ENCODE assay signal across 23 mouse cellular contexts in genomic region chr15:98131451-98131850, GRCm38 (mm10). TPM values are rescaled to one million over a fixed set of nuclear protein-coding genes. Genes with fewer than 3 reads are reported as not detected.
DNase-seq lines count a peak whose midpoint lies in the region; ATAC-seq and TF ChIP-seq lines count a peak whose summit lies in the region.
"Had no signal": no experiment of that assay in that cellular context is flagged by ENCODE, and none has a peak within 500 bp of the region (broad histone marks: within the 10 kb centered on the region; RNA-seq: fewer than 3 reads in every experiment).

No protein-coding gene starts in this region.

- no peak for TF ChIP-seq CTCF in gastrocnemius, adult 2 months (IDR thresholded peaks at IDR 0.05)
- no peak for TF ChIP-seq CTCF in lung, postnatal 0 days (IDR thresholded peaks at IDR 0.05)
- TF ChIP-seq CTCF in lung, adult 2 months (IDR thresholded peaks at IDR 0.05; ENCODE audit: insufficient read depth, low read length): no peak

- H3K27me3 ChIP-seq in lung, postnatal 0 days (replicated peaks; ENCODE audit: insufficient read depth, low read length): no peaks in the 10 kb centered on the region
- H3K27me3 ChIP-seq: CH12.LX; hindbrain, embryonic 12.5 days; hindbrain, embryonic 15.5 days; Patski had no signal

- H3K4me2 ChIP-seq in lung, postnatal 0 days (replicated peaks; ENCODE audit: low read depth, low read length): no peak overlapping the region
- H3K4me2 ChIP-seq: heart, embryonic 11.5 days; hindbrain, embryonic 12.5 days; hindbrain, embryonic 15.5 days had no signal

- DNase-seq in gastrocnemius, adult 2 months: no peak
- DNase-seq in gastrocnemius, postnatal 10 days: no peak
- peak; percentile 10 for DNase-seq in lung, postnatal 0 days (ENCODE audit: low spot score)
- DNase-seq in lung, adult 2 months: no peak
- DNase-seq in fibroblast of lung, adult 2 months (ENCODE audit: low read depth): peak; percentile 42
- DNase-seq in left cerebral cortex, adult 9 months (ENCODE audit: low spot score in 2 of 2): no peak
- DNase-seq in layer of hippocampus, adult 9-11 months: no peak
- DNase-seq: adrenal gland, postnatal 10 days; B cell, adult 2 months; cerebellum, adult 18-20 months; cerebellum, adult 9-10 months; cerebellum, postnatal 14 days; forebrain, postnatal 0 days had no signal

- peaks cover 11% of the 10 kb centered on the region; the same call in 1 of the 2 replicates for H3K36me3 ChIP-seq in lung, postnatal 0 days (ENCODE audit: insufficient read depth, low read length)

- no peaks in the 10 kb centered on the region for H3K9me3 ChIP-seq in lung, postnatal 0 days (ENCODE audit: low read length)
- H3K9me3 ChIP-seq: G1E; hindbrain, embryonic 12.5 days; hindbrain, embryonic 15.5 days had no signal

- H3K9ac ChIP-seq in lung, postnatal 0 days (replicated peaks; ENCODE audit: low read depth): no peak overlapping the region
- H3K9ac ChIP-seq: forebrain, postnatal 0 days; hindbrain, embryonic 12.5 days; hindbrain, embryonic 15.5 days had no signal

- H3K27ac ChIP-seq in gastrocnemius, adult 2 months: peak overlapping the region; percentile 87
- 0 out of 2 replicates have a peak overlapping the region, but pooled peaks have one; percentile 1 for H3K27ac ChIP-seq in lung, postnatal 0 days (ENCODE audit: low read length)
- H3K27ac ChIP-seq: hindbrain, embryonic 12.5 days; hindbrain, embryonic 15.5 days had no signal

- TF ChIP-seq EP300 in lung, postnatal 0 days (IDR thresholded peaks at IDR 0.05): no peak

- intact Hi-C loops in gastrocnemius, adult 2 months (cut with DNase I): loop anchor here (2.0 kb wide), 1 partner anchor 17 kb away; no protein-coding TSS in a partner anchor

- peak overlapping the region; percentile 45 for H3K4me3 ChIP-seq in gastrocnemius, adult 2 months
- H3K4me3 ChIP-seq in lung, postnatal 0 days (ENCODE audit: low read depth, low read length): no peak overlapping the region
- no peak overlapping the region for H3K4me3 ChIP-seq in lung, adult 2 months (replicated peaks; ENCODE audit: extremely low read depth, low read depth, low read length)
- H3K4me3 ChIP-seq: hindbrain, embryonic 12.5 days; hindbrain, embryonic 15.5 days had no signal

- ATAC-seq in lung, postnatal 0 days: peak; percentile 36; the same call in 1 of the 2 replicates
- ATAC-seq: forebrain, embryonic 14.5 days; forebrain, postnatal 0 days; Patski had no signal

- 88% methylated on average over 7 of the region's 7 CpGs for WGBS in lung, postnatal 0 days
- WGBS in lung, adult 2 months: 82% methylated on average over 7 of the region's 7 CpGs

- TF ChIP-seq POLR2A in lung, adult 2 months (IDR thresholded peaks at IDR 0.05; ENCODE audit: borderline replicate concordance, extremely low read depth, low read depth, low read length): no peak

- no peaks in the 10 kb centered on the region for H3K4me1 ChIP-seq in lung, postnatal 0 days (ENCODE audit: insufficient read depth, low read depth, low read length)
- no peaks in the 10 kb centered on the region for H3K4me1 ChIP-seq in lung, adult 2 months (ENCODE audit: control insufficient read depth, insufficient read depth, low read length)
- H3K4me1 ChIP-seq: hindbrain, embryonic 12.5 days; hindbrain, embryonic 15.5 days had no signal

RNA-seq across cellular contexts. Expression of gene Asb8, which starts 34.0 kb away (rescaled TPM):
- total RNA-seq in gastrocnemius, adult 2 months (2021): 100 to 1,000 TPM in 1 of 2 experiments, 10 to 100 TPM in 1; 97.8 to 124 TPM
- total RNA-seq in gastrocnemius, postnatal 10 days (2021): 100 to 1,000 TPM; 137 to 157 TPM
- 40.3 and 42.3 TPM in 2 replicates for polyA plus RNA-seq in lung, postnatal 0 days (2015; fragmentation: Nextera tagmentation; extraction: Ambion mirVana)
- 32.0 and 40.0 TPM in 2 replicates for polyA plus RNA-seq in lung, adult 2 months (2012; rRNA removed)

RNA-seq across cellular contexts. Expression of gene Ccdc184, which starts 35.5 kb away (rescaled TPM):
- total RNA-seq in gastrocnemius, adult 2 months (2021): not detected
- total RNA-seq in gastrocnemius, postnatal 10 days (2021): not detected
- 0.04 and 0.07 TPM in 2 replicates for polyA plus RNA-seq in lung, postnatal 0 days (2015; fragmentation: Nextera tagmentation; extraction: Ambion mirVana)
- 4.9 and 5.0 TPM in 2 replicates for polyA plus RNA-seq in lung, adult 2 months (2012; rRNA removed)
- total RNA-seq: G1E; gastrocnemius, adult 8-10 months; gastrocnemius, postnatal 36 days; granulocyte monocyte progenitor cell, adult 5-6 weeks had no signal
- polyA plus RNA-seq: G1E, Patski had no signal

RNA-seq across cellular contexts. Expression of gene Senp1, which starts 37.9 kb away (rescaled TPM):
- total RNA-seq in gastrocnemius, adult 2 months (2021): 1 to 10 TPM; 7.4 to 8.5 TPM
- total RNA-seq in gastrocnemius, postnatal 10 days (2021): 10 to 100 TPM in 1 of 2 experiments, 1 to 10 TPM in 1; 9.6 to 13.3 TPM
- 9.2 and 10.2 TPM in 2 replicates for polyA plus RNA-seq in lung, postnatal 0 days (2015; fragmentation: Nextera tagmentation; extraction: Ambion mirVana)
- 8.7 and 13.1 TPM in 2 replicates for polyA plus RNA-seq in lung, adult 2 months (2012; rRNA removed)

RNA-seq across cellular contexts. Expression of gene Pfkm, which starts 39.1 kb away (rescaled TPM):
- 1,000 to 10,000 TPM; 2,669 to 2,908 TPM for total RNA-seq in gastrocnemius, adult 2 months (2021)
- 1,000 to 10,000 TPM; 1,073 to 1,245 TPM for total RNA-seq in gastrocnemius, postnatal 10 days (2021)
- polyA plus RNA-seq in lung, postnatal 0 days (2015; fragmentation: Nextera tagmentation; extraction: Ambion mirVana): 12.8 and 15.5 TPM in 2 replicates
- 19.8 and 54.0 TPM in 2 replicates for polyA plus RNA-seq in lung, adult 2 months (2012; rRNA removed)

Comparison
In these comparisons a context has a peak if more than half of its experiments do, and no peak if none do; other contexts are left out.
1. DNase-seq: peak in lung, postnatal 0 days (single experiment) and fibroblast of lung, adult 2 months (single experiment); none in gastrocnemius, adult 2 months (single experiment), gastrocnemius, postnatal 10 days (single experiment), lung, adult 2 months (single experiment), left cerebral cortex, adult 9 months (0 of 2) and layer of hippocampus, adult 9-11 months (single experiment).